ENCODE assay signal across 23 mouse cellular contexts in genomic region chr12:45052860-45053259, GRCm38 (mm10). TPM values are rescaled to one million over a fixed set of nuclear protein-coding genes. Genes with fewer than 3 reads are reported as not detected.
"Had no signal": no experiment of that assay in that cellular context is flagged by ENCODE, and none has a peak within 500 bp of the region (broad histone marks: within the 10 kb centered on the region; RNA-seq: fewer than 3 reads in every experiment).

No protein-coding gene starts in this region.

- H3K9ac ChIP-seq: kidney, embryonic 15.5 days; limb, embryonic 13.5 days; liver, embryonic 12.5 days; liver, embryonic 15.5 days; lung, embryonic 15.5 days; midbrain, embryonic 13.5 days; neural tube, embryonic 13.5 days had no signal

- H3K9me3 ChIP-seq: kidney, embryonic 15.5 days; limb, embryonic 10.5 days; limb, embryonic 13.5 days; liver, embryonic 12.5 days; liver, embryonic 15.5 days; lung, embryonic 15.5 days; megakaryocyte, embryonic 14.5 days; midbrain, embryonic 10.5 days; midbrain, embryonic 13.5 days; neural tube, embryonic 13.5 days had no signal

- H3K4me3 ChIP-seq: kidney, embryonic 15.5 days; limb, embryonic 10.5 days; limb, embryonic 13.5 days; liver, embryonic 12.5 days; liver, embryonic 15.5 days; lung, embryonic 15.5 days; megakaryocyte, embryonic 14.5 days; midbrain, embryonic 10.5 days; midbrain, embryonic 13.5 days; myocyte; neural tube, embryonic 13.5 days had no signal

- ATAC-seq: liver, embryonic 12.5 days; midbrain, embryonic 13.5 days; midbrain, embryonic 16.5 days had no signal

- H3K27me3 ChIP-seq: kidney, embryonic 15.5 days; limb, embryonic 13.5 days; liver, embryonic 12.5 days; liver, embryonic 15.5 days; lung, embryonic 15.5 days; megakaryocyte, embryonic 14.5 days; midbrain, embryonic 13.5 days; neural tube, embryonic 13.5 days had no signal

- H3K36me3 ChIP-seq: kidney, embryonic 15.5 days; limb, embryonic 10.5 days; limb, embryonic 13.5 days; liver, embryonic 12.5 days; liver, embryonic 15.5 days; lung, embryonic 15.5 days; midbrain, embryonic 10.5 days; midbrain, embryonic 13.5 days; neural tube, embryonic 13.5 days had no signal

- H3K4me1 ChIP-seq: liver, embryonic 12.5 days; liver, embryonic 15.5 days; lung, embryonic 15.5 days; megakaryocyte, embryonic 14.5 days; midbrain, embryonic 13.5 days; neural tube, embryonic 13.5 days had no signal

- DNase-seq: kidney, adult 8-10 months; kidney, postnatal 10 days; kidney, postnatal 36 days; liver; lung, adult 18-20 months; lung, postnatal 10 days; lung, postnatal 36 days; right cerebral cortex, postnatal 14 days; spleen, adult 18-20 months; thymus, adult 18-20 months; thymus, postnatal 36 days had no signal

- H3K27ac ChIP-seq: kidney, embryonic 15.5 days; limb, embryonic 10.5 days; limb, embryonic 13.5 days; liver, embryonic 12.5 days; liver, embryonic 15.5 days; lung, embryonic 15.5 days; midbrain, embryonic 10.5 days; midbrain, embryonic 13.5 days; neural tube, embryonic 13.5 days had no signal

- H3K4me2 ChIP-seq: kidney, embryonic 15.5 days; limb, embryonic 13.5 days; liver, embryonic 12.5 days; liver, embryonic 15.5 days; lung, embryonic 15.5 days; midbrain, embryonic 13.5 days; neural tube, embryonic 13.5 days had no signal

RNA-seq across cellular contexts. Expression of gene Stxbp6, which starts 21.6 kb away (rescaled TPM):
- polyA plus RNA-seq: myocyte had no signal
